Mouse (Mus musculus) myocyte (in vitro differentiated cells): Measurements from ENCODE around the gene Spsb3. TPM values are rescaled to one million over a fixed set of nuclear protein-coding genes. Genes with fewer than 3 reads are reported as not detected.

Experiments used
- H3K27me3 ChIP-seq: one replicate; pipeline ENCODE4 v1.6.1; 2011; ENCODE audit not compliant: control insufficient read depth, insufficient read depth, insufficient read length
- H3K36me3 ChIP-seq: one replicate; pipeline ENCODE4 v1.6.1; 2011; ENCODE audit not compliant: control insufficient read depth, insufficient read depth
- H3K4me2 ChIP-seq: one replicate; pipeline ENCODE4 v1.6.1; 2011; ENCODE audit warnings: low read depth, control low read depth
- H3K4me3 ChIP-seq: one replicate; pipeline ENCODE4 v1.5.1; 2011; ENCODE audit warnings: mild to moderate bottlenecking, control low read depth, moderate library complexity
- H3K79me2 ChIP-seq: one replicate; pipeline ENCODE4 v1.6.1; 2011; ENCODE audit not compliant: control insufficient read depth, insufficient read depth
- H3ac ChIP-seq: one replicate; pipeline ENCODE4 v1.6.1; 2011; ENCODE audit not compliant: control insufficient read depth, insufficient read length
- CEBPB ChIP-seq: IDR thresholded peaks from 2 replicates; pipeline ENCODE4 v1.6.1; 2011; ENCODE audit warnings: mild to moderate bottlenecking, moderate library complexity; ENCODE audit not compliant: poor library complexity, insufficient read depth, severe bottlenecking
- E2F4 ChIP-seq: IDR thresholded peaks from one replicate; pipeline ENCODE4 v1.6.1; 2011; ENCODE audit warnings: mild to moderate bottlenecking, control low read depth, moderate library complexity; ENCODE audit not compliant: insufficient read depth
- MAX ChIP-seq: IDR thresholded peaks from one replicate; pipeline ENCODE4 v1.6.1; 2011; ENCODE audit warnings: low read depth, mild to moderate bottlenecking, control low read depth
- MYOD1 ChIP-seq, 3 experiments: IDR thresholded peaks; one replicate each; pipeline ENCODE4 v1.6.1; 2011; ENCODE audit warnings: control low read depth in 2 of 3, low read depth in 2 of 3, mild to moderate bottlenecking in 2 of 3, moderate library complexity in 1 of 3; ENCODE audit not compliant: insufficient read length in 2 of 3, control insufficient read depth in 1 of 3
- MYOG ChIP-seq, 3 experiments: IDR thresholded peaks; one replicate each; pipeline ENCODE4 v1.6.1; 2011; ENCODE audit warnings: control low read depth in 2 of 3, low read depth in 2 of 3, mild to moderate bottlenecking in 2 of 3; ENCODE audit not compliant: insufficient read length in 2 of 3, control insufficient read depth in 1 of 3, insufficient read depth in 1 of 3
- POLR2A ChIP-seq: IDR thresholded peaks from one replicate; pipeline ENCODE4 v1.6.1; 2011; ENCODE audit warnings: low read depth, mild to moderate bottlenecking, control low read depth, moderate library complexity; ENCODE audit not compliant: insufficient read length
- POLR2AphosphoS2 ChIP-seq: IDR thresholded peaks from one replicate; pipeline ENCODE4 v1.6.1; 2011; ENCODE audit warnings: low read depth, control low read depth; ENCODE audit not compliant: insufficient read length
- REST ChIP-seq: IDR thresholded peaks from one replicate; pipeline ENCODE4 v1.6.1; 2011; ENCODE audit warnings: mild to moderate bottlenecking, control low read depth, moderate library complexity; ENCODE audit not compliant: insufficient read depth, insufficient read length
- SRF ChIP-seq: IDR thresholded peaks from one replicate; pipeline ENCODE4 v1.6.1; 2011; ENCODE audit warnings: low read depth; ENCODE audit not compliant: control insufficient read depth, insufficient read length
- TCF12 ChIP-seq: IDR thresholded peaks from one replicate; pipeline ENCODE4 v1.6.1; 2011; ENCODE audit warnings: mild to moderate bottlenecking, control low read depth; ENCODE audit not compliant: poor library complexity, insufficient read depth, severe bottlenecking
- TCF3 ChIP-seq: IDR thresholded peaks from one replicate; pipeline ENCODE4 v1.6.1; 2011; ENCODE audit warnings: low read depth, control low read depth; ENCODE audit not compliant: insufficient read length
- USF1 ChIP-seq: IDR thresholded peaks from one replicate; pipeline ENCODE4 v1.6.1; 2011; ENCODE audit warnings: low read depth, mild to moderate bottlenecking, control low read depth, moderate library complexity
- polyA plus RNA-seq: library from polyadenylated mRNA; unstranded; fragments of >200 nt; fragmentation: generic; extraction: Trizol; gene quantifications from one replicate; pipeline ENCODE4 v1.2.1, GENCODE M21; 2012; ENCODE audit warnings: missing spikeins

The Spsb3 gene
- polyA plus RNA-seq, 1 experiment: 46.6 TPM

GRCm38 (mm10) chr17:24850773-24851127 lies 35.7 kb upstream of the Spsb3 start:
- Histone ChIP-seq H3K27me3 (no peaks in the 10 kb centered on the region), H3ac (peak overlapping the region; percentile 61), H3K4me3 (peak overlapping the region; percentile 96), H3K79me2 (peaks cover 7% of the 10 kb centered on the region), H3K4me2 (peak overlapping the region; percentile 96), H3K36me3 (no peaks in the 10 kb centered on the region)
- TF ChIP-seq E2F4 (no peak), USF1 (no peak), POLR2AphosphoS2 (no peak), SRF (no peak), MYOD1 (IDR thresholded peaks at IDR 0.05; ENCODE audit: control insufficient read depth in 1 of 3, insufficient read length in 2 of 3, low read depth in 2 of 3) (no peak), TCF3 (no peak)

DNA sequence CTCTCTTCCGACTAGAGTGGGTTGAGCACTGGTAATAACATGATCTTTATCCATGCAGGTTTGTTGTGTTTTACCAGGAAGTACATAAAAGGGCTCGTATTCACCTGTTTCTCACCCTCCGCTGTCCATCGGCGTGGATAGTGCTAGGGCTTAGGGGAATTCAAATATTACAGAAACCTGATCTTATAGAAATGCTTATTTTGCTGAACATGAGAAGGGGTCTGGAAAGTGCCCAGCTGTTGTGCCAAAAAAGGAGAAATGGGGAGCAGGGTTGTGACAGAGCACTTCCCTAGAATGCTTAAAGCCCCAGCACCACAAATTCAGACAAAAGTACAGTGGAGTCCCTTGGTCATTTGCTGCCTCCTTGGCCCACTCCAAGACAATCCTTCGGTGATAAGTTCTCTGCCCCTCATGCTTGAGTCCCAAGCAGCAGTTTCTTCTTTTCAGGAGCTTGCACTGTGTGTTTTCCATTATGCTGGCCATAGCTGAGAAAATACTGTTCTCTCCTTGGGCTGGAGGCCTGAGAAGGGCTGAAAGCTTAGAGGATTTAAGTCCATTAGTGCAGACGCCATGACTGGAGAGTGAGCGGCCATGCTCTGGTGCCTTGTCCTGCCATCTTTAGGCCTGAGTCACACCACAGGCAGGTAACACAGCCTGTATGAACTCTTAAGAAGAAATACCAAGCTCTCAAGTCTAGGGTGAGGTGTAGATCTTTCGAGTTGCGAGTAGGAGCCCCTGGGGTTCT lies 34.9 kb upstream of the Spsb3 start:
- TF ChIP-seq MYOG (IDR thresholded peaks at IDR 0.05; ENCODE audit: control insufficient read depth in 1 of 3, insufficient read depth in 1 of 3, insufficient read length in 2 of 3, low read depth in 2 of 3): no peak
- H3K4me3 ChIP-seq: peak overlapping the region; percentile 96
- H3K27me3 ChIP-seq: no peaks in the 10 kb centered on the region
- H3K79me2 ChIP-seq: peaks cover 7% of the 10 kb centered on the region
- H3K4me2 ChIP-seq: peak overlapping the region; percentile 96
- no peak overlapping the region for H3ac ChIP-seq
- H3K36me3 ChIP-seq: no peaks in the 10 kb centered on the region

- H3K36me3 ChIP-seq: no peaks in the 10 kb centered on the region
- TF ChIP-seq REST (no peak), USF1 (peak; percentile 46)
- no peak overlapping the region for H3K4me3 ChIP-seq
- no peaks in the 10 kb centered on the region for H3K79me2 ChIP-seq
- H3K4me2 ChIP-seq: no peak overlapping the region
- H3K27me3 ChIP-seq: no peaks in the 10 kb centered on the region
- H3ac ChIP-seq: no peak overlapping the region
Measured at GRCm38 (mm10) chr17:24855838-24856464, 30.5 kb upstream of the Spsb3 start.

- Histone ChIP-seq H3K4me3 (no peak overlapping the region), H3K4me2 (no peak overlapping the region), H3K36me3 (no peaks in the 10 kb centered on the region), H3K79me2 (no peaks in the 10 kb centered on the region), H3ac (no peak overlapping the region), H3K27me3 (no peaks in the 10 kb centered on the region)
- TF ChIP-seq MAX: no peak
- TF ChIP-seq POLR2AphosphoS2: no peak
- no peak for TF ChIP-seq E2F4
- no peak for TF ChIP-seq REST
- no peak for TF ChIP-seq TCF3
- TF ChIP-seq USF1: no peak
- no peak for TF ChIP-seq TCF12
- TF ChIP-seq SRF: no peak
- no peak for TF ChIP-seq MYOG (IDR thresholded peaks at IDR 0.05; ENCODE audit: control insufficient read depth in 1 of 3, insufficient read depth in 1 of 3, insufficient read length in 2 of 3, low read depth in 2 of 3)
Measured at GRCm38 (mm10) chr17:24856589-24856988, 29.9 kb upstream of the Spsb3 start.

DNA sequence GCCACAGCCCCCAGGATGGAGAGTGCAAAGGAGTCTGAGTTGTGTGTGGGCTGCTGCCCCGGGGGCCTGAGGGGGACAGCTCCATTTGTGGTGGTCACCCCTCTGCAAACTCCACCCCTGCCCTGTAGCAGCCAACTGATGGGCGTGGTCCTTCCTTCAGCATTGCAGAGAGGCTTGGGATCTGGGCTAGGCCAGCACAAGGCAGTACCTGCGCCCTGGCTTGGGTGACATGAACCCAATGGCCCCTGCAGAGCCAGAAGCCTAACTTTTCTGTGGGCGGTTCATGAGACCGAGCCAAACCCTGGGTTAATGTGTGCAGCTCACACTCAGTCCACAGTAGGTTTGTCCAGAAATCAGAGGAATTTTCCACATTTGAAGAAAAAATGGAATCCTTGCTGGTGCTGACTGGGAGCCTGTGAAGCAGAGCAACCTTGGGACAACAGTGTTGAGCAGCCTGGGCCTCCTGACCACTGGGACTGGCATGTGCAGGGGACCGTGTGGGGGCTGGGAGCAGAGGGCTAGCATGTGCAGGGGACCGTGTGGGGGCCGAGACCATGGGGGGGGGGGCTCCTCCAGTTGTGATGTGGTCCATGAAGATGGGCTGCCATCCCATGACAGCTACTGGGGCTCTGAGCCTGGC lies 28.5 kb upstream of the Spsb3 start:
- Histone ChIP-seq H3K27me3 (no peaks in the 10 kb centered on the region), H3K79me2 (no peaks in the 10 kb centered on the region), H3K4me3 (no peak overlapping the region), H3K4me2 (no peak overlapping the region), H3K36me3 (no peaks in the 10 kb centered on the region), H3ac (no peak overlapping the region)
- TF ChIP-seq POLR2AphosphoS2 (no peak), TCF12 (no peak), E2F4 (no peak), USF1 (no peak), CEBPB (no peak), SRF (no peak), MAX (no peak), REST (no peak), POLR2A (no peak)
